Mouse (Mus musculus): ENCODE results near the gene B230118H07Rik.

DNA sequence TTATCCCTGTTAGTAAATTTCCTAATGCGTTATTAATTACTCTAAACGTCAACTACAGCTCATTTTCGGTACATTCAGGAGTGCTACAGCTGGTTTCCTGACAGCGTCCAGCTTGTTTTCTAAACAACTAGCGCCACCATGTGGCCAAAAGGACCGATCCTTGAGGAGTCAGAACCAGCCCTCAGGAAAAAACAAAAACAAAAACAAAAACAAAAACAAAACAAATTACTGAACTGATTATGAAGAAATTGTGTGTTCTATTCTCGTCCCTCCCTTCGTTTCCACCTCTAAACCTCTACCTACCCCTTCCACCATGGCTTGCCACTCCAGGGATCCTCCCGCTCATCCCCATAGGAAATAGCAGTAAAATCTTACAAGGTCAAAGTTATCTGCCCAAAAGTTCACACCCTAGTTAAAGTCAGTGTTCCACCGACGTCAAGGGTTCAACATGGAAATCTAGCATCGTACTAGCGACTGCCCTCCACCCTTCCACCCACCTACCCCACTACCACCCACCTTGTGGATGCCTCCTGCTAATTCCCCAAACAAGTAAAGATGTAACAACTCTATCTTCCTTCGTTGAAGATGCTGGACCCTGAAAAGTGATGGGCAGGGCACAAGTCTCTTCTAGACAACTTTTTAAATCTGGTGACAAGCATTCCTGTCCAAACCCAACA lies 3.7 kb upstream of the B230118H07Rik start:
- TF ChIP-seq POLR2A (IDR thresholded peaks at IDR 0.05; ENCODE audit: borderline replicate concordance, extremely low read depth, low read depth, low read length) (no peak), CTCF (IDR thresholded peaks at IDR 0.05; ENCODE audit: insufficient read depth, low read length) (peak; percentile 65)

All from lung, adult 2 months (tissue).